Mouse (Mus musculus) c-Kit-negative CD71-positive TER-119-positive erythroid progenitor cells, embryonic 14.5 days (primary cell): ENCODE data around the gene Erh.

Experiments
- DNase-seq: peaks from one replicate; pipeline ENCODE4 v3.0.0-alpha.2; 2013; ENCODE audit warnings: low read depth, low spot score

Erh gene

GRCm38 (mm10) chr12:80643693-80644505 lies at the start of gene Erh, which contains the start of gene Slc39a9:
TSS of gene Erh (minus strand) at chr12:80644341.
TSS of gene Slc39a9 (plus strand) at chr12:80643883.
- peak; percentile 91 for DNase-seq

- DNase-seq: no peak
Observed at GRCm38 (mm10) chr12:80693700-80694099, 49.6 kb upstream of the Erh start.

GRCm38 (mm10) chr12:80692269-80692972 lies 48.3 kb upstream of the Erh start, which contains the start of gene Plekhd1:
TSS of gene Plekhd1 (plus strand) at chr12:80692591.
- DNase-seq: no peak

GRCm38 (mm10) chr12:80691671-80692091 lies 47.5 kb upstream of the Erh start:
- no peak for DNase-seq

GRCm38 (mm10) chr12:80689696-80690095 lies 45.6 kb upstream of the Erh start:
- DNase-seq: no peak

GRCm38 (mm10) chr12:80687788-80688211 lies 43.7 kb upstream of the Erh start:
- no peak for DNase-seq

GRCm38 (mm10) chr12:80684316-80684715 lies 40.2 kb upstream of the Erh start:
- no peak for DNase-seq

GRCm38 (mm10) chr12:80683554-80683953 lies 39.4 kb upstream of the Erh start:
- DNase-seq: no peak

- no peak for DNase-seq
Observed at GRCm38 (mm10) chr12:80681340-80681739, 37.2 kb upstream of the Erh start.

- DNase-seq: peak; percentile 16
Observed at GRCm38 (mm10) chr12:80673170-80673569, 29.0 kb upstream of the Erh start.

- no peak for DNase-seq
Observed at GRCm38 (mm10) chr12:80668391-80668790, 24.2 kb upstream of the Erh start.

- no peak for DNase-seq
Observed at GRCm38 (mm10) chr12:80663935-80664334, 19.8 kb upstream of the Erh start.

- DNase-seq: no peak
Observed at GRCm38 (mm10) chr12:80662322-80662721, 18.2 kb upstream of the Erh start.

- no peak for DNase-seq
Observed at GRCm38 (mm10) chr12:80658661-80659060, 14.5 kb upstream of the Erh start.

GRCm38 (mm10) chr12:80654659-80655025 lies 10.5 kb upstream of the Erh start:
- no peak for DNase-seq

- DNase-seq: no peak
Observed at GRCm38 (mm10) chr12:80653951-80654658, 10.0 kb upstream of the Erh start.

- no peak for DNase-seq
Observed at GRCm38 (mm10) chr12:80646377-80646776, 2.2 kb upstream of the Erh start.

GRCm38 (mm10) chr12:80644506-80644868 lies 346 bp upstream of the Erh start:
- DNase-seq: no peak

GRCm38 (mm10) chr12:80642725-80643692 lies 1.1 kb downstream of the Erh start:
- DNase-seq: peak; percentile 67

- no peak for DNase-seq
Observed at GRCm38 (mm10) chr12:80631790-80632189, 12.4 kb downstream of the Erh start.

GRCm38 (mm10) chr12:80620501-80620900 lies 23.6 kb downstream of the Erh start:
- DNase-seq: no peak
